Mouse (Mus musculus) layer of hippocampus, adult 2 months (tissue): ENCODE results near the gene Sdcbp2. TPM values are rescaled to one million over a fixed set of nuclear protein-coding genes. Genes with fewer than 3 reads are reported as not detected.
"Not testable (repeated sequence)": the region's sequence is repeated elsewhere in the genome, so short reads cannot be mapped to it uniquely, and the experiment has no call there.

ENCODE experiments used
- DNase-seq, 2 experiments: peaks; one replicate each; pipeline ENCODE4 v3.0.0; 2022; ENCODE audit warnings: low spot score in 2 of 2
- H3K27ac ChIP-seq: fragments of 200-600 bp; 2 replicates; pipeline ENCODE4 v1.8.1; 2022
- H3K4me3 ChIP-seq: fragments of 200-600 bp; 2 replicates; pipeline ENCODE4 v1.8.1; 2022; ENCODE audit warnings: mild to moderate bottlenecking
- CTCF ChIP-seq: fragments of 200-600 bp; conservative IDR thresholded peaks from 2 replicates; pipeline ENCODE4 v1.8.1; 2022; ENCODE audit warnings: antibody characterized with exemption, mild to moderate bottlenecking, moderate library complexity
- total RNA-seq, 2 experiments: library from RNA; stranded (reverse); gene quantifications; 2 replicates each; pipeline ENCODE4 v1.2.3; 2021

The Sdcbp2 gene
- total RNA-seq, 2 experiments from 2014 or later, result 1.4 to 2.1 TPM

GRCm38 (mm10) chr2:151575699-151576389, 3.4 kb downstream of the Sdcbp2 start:
- Histone ChIP-seq H3K27ac (peak overlapping the region; percentile 99), H3K4me3 (peak overlapping the region; percentile 60)
- TF ChIP-seq CTCF, result no peak
- peak; percentile 88 to 95 for DNase-seq

GRCm38 (mm10) chr2:151579183-151579582, 6.8 kb downstream of the Sdcbp2 start:
- Histone ChIP-seq H3K27ac (no peak overlapping the region), H3K4me3 (no peak overlapping the region)
- DNase-seq, result no peak
- no peak for TF ChIP-seq CTCF

GRCm38 (mm10) chr2:151580945-151581344, 8.5 kb downstream of the Sdcbp2 start:
- no peak for TF ChIP-seq CTCF
- DNase-seq, result no peak
- no peak overlapping the region for H3K27ac ChIP-seq

GRCm38 (mm10) chr2:151585934-151586333, 13.5 kb downstream of the Sdcbp2 start:
- DNase-seq, result no peak
- no peak overlapping the region for H3K27ac ChIP-seq
- TF ChIP-seq CTCF, result peak; percentile 65
- no peak overlapping the region for H3K4me3 ChIP-seq

More at GRCm38 (mm10) chr2:151580945-151581344, 8.5 kb downstream of the Sdcbp2 start:
- H3K4me3 ChIP-seq, result no peak overlapping the region

- no peak for TF ChIP-seq CTCF
- no peak for DNase-seq
- Histone ChIP-seq H3K27ac (no peak overlapping the region), H3K4me3 (no peak overlapping the region)
Measured at GRCm38 (mm10) chr2:151586807-151587206, 14.4 kb downstream of the Sdcbp2 start.

GRCm38 (mm10) chr2:151587306-151587705, 14.9 kb downstream of the Sdcbp2 start:
- peak in 1 of 2 experiments; percentile 38 for DNase-seq
- Histone ChIP-seq H3K4me3 (no peak overlapping the region), H3K27ac (peak overlapping the region; percentile 32; the same call in 1 of the 2 replicates)
- no peak for TF ChIP-seq CTCF

GRCm38 (mm10) chr2:151598068-151598467, 25.6 kb downstream of the Sdcbp2 start:
- H3K4me3 ChIP-seq, result no peak overlapping the region
- no peak for TF ChIP-seq CTCF

GRCm38 (mm10) chr2:151602106-151602505, 29.7 kb downstream of the Sdcbp2 start:
- H3K4me3 ChIP-seq, result no peak overlapping the region
- H3K27ac ChIP-seq, result peak overlapping the region; percentile 95
- no peak for TF ChIP-seq CTCF
- DNase-seq, result no peak

More at GRCm38 (mm10) chr2:151598068-151598467, 25.6 kb downstream of the Sdcbp2 start:
- peak in 1 of 2 experiments; percentile 71 for DNase-seq
- peak overlapping the region; percentile 95 for H3K27ac ChIP-seq

- no peak for TF ChIP-seq CTCF
- DNase-seq, result peak in 1 of 2 experiments; percentile 74
- H3K27ac ChIP-seq, result peak overlapping the region; percentile 95
- H3K4me3 ChIP-seq, result no peak overlapping the region
Measured at GRCm38 (mm10) chr2:151603630-151604029, 31.2 kb downstream of the Sdcbp2 start.

GRCm38 (mm10) chr2:151605437-151605987, 33.1 kb downstream of the Sdcbp2 start:
- Histone ChIP-seq H3K4me3 (peak overlapping the region; percentile 17; the same call in 1 of the 2 replicates), H3K27ac (peak overlapping the region; percentile 95)
- TF ChIP-seq CTCF, result no peak
- peak; percentile 72 to 86 for DNase-seq

GRCm38 (mm10) chr2:151608435-151608834, 36.0 kb downstream of the Sdcbp2 start:
- DNase-seq, result no peak
- TF ChIP-seq CTCF, result no peak
- H3K4me3 ChIP-seq, result no peak overlapping the region
- peak overlapping the region; percentile 95 for H3K27ac ChIP-seq

GRCm38 (mm10) chr2:151609974-151610373, 37.6 kb downstream of the Sdcbp2 start:
- TF ChIP-seq CTCF, result no peak
- Histone ChIP-seq H3K4me3 (no peak overlapping the region), H3K27ac (peak overlapping the region; percentile 95)
- no peak for DNase-seq

GRCm38 (mm10) chr2:151615779-151616178, 43.4 kb downstream of the Sdcbp2 start:
- DNase-seq, result peak in 1 of 2 experiments; percentile 81
- H3K4me3 ChIP-seq, result not testable (repeated sequence)
- peak overlapping the region; percentile 95 for H3K27ac ChIP-seq
